Mouse (Mus musculus): ENCODE measurements around the gene Btbd9. TPM values are rescaled to one million over a fixed set of nuclear protein-coding genes. Genes with fewer than 3 reads are reported as not detected.
A peak's percentile ranks its signal among the peaks of the same experiment; 100 is the strongest.

Btbd9 gene
- polyA plus RNA-seq, 1 experiment from 2014 or later = 57.3 TPM

GRCm38 (mm10) chr17:30241720-30242322 is 334.5 kb downstream of the Btbd9 start:
- ATAC-seq (ENCODE audit: borderline replicate concordance, extremely low read depth, low FRiP score, low TSS enrichment) = no peak; the same call in 1 of the 2 replicates
- H3K4me1 ChIP-seq = peaks cover 9% of the 10 kb centered on the region
- H3K27ac ChIP-seq = no peak overlapping the region
- no peaks in the 10 kb centered on the region for H3K27me3 ChIP-seq
- no peaks in the 10 kb centered on the region for H3K36me3 ChIP-seq
- WGBS = 55% methylated on average over 17 of the region's 17 CpGs
- H3K9me3 ChIP-seq = no peaks in the 10 kb centered on the region
- no peak overlapping the region for H3K4me3 ChIP-seq
- no peak overlapping the region for H3K9ac ChIP-seq
- H3K4me2 ChIP-seq = no peak overlapping the region

DNA sequence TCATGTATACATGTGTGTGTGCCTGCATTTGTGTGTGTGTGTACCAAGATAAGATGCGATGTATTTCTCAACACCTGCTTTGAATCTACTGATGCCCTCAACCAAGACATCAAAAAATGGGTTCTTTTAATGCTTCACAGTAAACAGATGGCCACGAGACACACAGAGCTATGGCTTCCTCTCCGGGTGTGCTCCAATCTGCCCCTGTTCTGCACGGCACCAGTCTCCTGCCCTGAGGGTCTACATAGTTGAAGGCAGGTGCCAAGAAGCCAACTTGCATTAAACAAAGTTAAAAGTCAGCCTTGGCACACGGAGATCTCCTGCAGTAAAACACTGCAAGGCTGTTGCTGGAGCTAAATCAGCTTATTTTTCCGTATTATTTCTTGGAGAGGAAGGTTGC is 335.2 kb downstream of the Btbd9 start:
- ATAC-seq (ENCODE audit: borderline replicate concordance, extremely low read depth, low FRiP score, low TSS enrichment) = no peak
- no peaks in the 10 kb centered on the region for H3K36me3 ChIP-seq
- no peak overlapping the region for H3K4me2 ChIP-seq
- no peaks in the 10 kb centered on the region for H3K27me3 ChIP-seq
- no peak overlapping the region for H3K4me3 ChIP-seq
- H3K9me3 ChIP-seq = no peaks in the 10 kb centered on the region
- no peak overlapping the region for H3K27ac ChIP-seq
- WGBS = 73% methylated on average over 6 of the region's 6 CpGs
- no peak overlapping the region for H3K9ac ChIP-seq
- peaks cover 11% of the 10 kb centered on the region for H3K4me1 ChIP-seq

DNA sequence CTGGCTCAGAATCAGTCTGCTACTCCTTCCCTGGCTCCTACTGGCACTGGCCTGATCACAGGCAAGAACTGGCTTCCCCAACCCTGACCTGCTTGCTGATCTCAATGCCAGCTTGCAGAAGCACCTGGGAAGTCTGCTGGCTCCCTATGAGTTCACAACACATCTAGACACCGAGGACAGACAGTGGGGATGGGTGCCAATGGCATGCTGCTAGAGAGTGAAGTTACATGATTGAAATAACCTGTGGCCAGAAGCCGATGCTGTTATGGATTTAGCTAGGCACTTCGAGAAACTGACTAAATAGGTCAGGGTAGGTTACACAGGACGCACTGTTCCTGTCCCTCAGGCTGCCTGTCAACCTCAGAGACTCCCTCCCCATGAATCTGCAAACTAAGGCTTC is 335.6 kb downstream of the Btbd9 start:
- 77% methylated on average over 4 of the region's 4 CpGs for WGBS
- Histone ChIP-seq H3K36me3 (no peaks in the 10 kb centered on the region), H3K27ac (no peak overlapping the region), H3K4me3 (no peak overlapping the region), H3K9ac (no peak overlapping the region), H3K4me2 (no peak overlapping the region), H3K9me3 (no peaks in the 10 kb centered on the region), H3K27me3 (no peaks in the 10 kb centered on the region), H3K4me1 (peaks cover 11% of the 10 kb centered on the region)
- no peak for ATAC-seq (ENCODE audit: borderline replicate concordance, extremely low read depth, low FRiP score, low TSS enrichment)

- no peak for ATAC-seq (ENCODE audit: borderline replicate concordance, extremely low read depth, low FRiP score, low TSS enrichment)
- Histone ChIP-seq H3K4me3 (no peak overlapping the region), H3K9ac (no peak overlapping the region)
Measured at GRCm38 (mm10) chr17:30239458-30239857, 336.8 kb downstream of the Btbd9 start.

DNA sequence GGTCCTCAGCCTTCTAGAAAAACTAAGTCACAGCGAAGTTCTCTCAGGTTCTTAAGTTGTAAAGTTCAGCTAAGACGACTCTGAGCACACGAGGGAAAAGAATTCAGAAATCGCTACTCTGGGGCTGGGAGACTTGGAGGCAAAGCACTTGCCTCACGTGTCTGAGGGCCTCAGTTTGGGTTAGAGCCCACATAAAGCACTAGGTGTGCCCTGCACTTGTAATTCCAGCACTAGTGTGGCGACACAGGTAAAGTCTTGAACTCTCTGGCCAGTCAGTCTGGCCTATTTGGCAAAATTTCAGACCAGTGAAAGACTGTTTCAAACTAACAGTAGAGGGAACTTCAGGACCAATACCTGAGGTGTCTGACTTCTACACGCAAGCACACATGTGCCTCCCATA is 338.7 kb downstream of the Btbd9 start:
- Histone ChIP-seq H3K4me1 (peaks cover 11% of the 10 kb centered on the region), H3K9me3 (no peaks in the 10 kb centered on the region), H3K9ac (no peak overlapping the region), H3K4me2 (no peak overlapping the region), H3K4me3 (no peak overlapping the region), H3K36me3 (no peaks in the 10 kb centered on the region), H3K27ac (no peak overlapping the region), H3K27me3 (no peaks in the 10 kb centered on the region)
- 70% methylated on average over 7 of the region's 7 CpGs for WGBS
- ATAC-seq (ENCODE audit: borderline replicate concordance, extremely low read depth, low FRiP score, low TSS enrichment) = no peak

More at GRCm38 (mm10) chr17:30239458-30239857, 336.8 kb downstream of the Btbd9 start:
- Histone ChIP-seq H3K4me2 (no peak overlapping the region), H3K27ac (peak overlapping the region; percentile 32; the same call in 1 of the 2 replicates), H3K4me1 (peaks cover 11% of the 10 kb centered on the region), H3K36me3 (no peaks in the 10 kb centered on the region), H3K9me3 (no peaks in the 10 kb centered on the region), H3K27me3 (no peaks in the 10 kb centered on the region)
- 67% methylated on average over 5 of the region's 5 CpGs for WGBS

- Histone ChIP-seq H3K36me3 (no peaks in the 10 kb centered on the region), H3K9ac (no peak overlapping the region), H3K27ac (no peak overlapping the region), H3K4me3 (no peak overlapping the region), H3K9me3 (no peaks in the 10 kb centered on the region), H3K27me3 (no peaks in the 10 kb centered on the region), H3K4me1 (0 out of 2 replicates have a peak, but pooled peaks cover 6% of the 10 kb centered on the region), H3K4me2 (no peak overlapping the region)
- ATAC-seq (ENCODE audit: borderline replicate concordance, extremely low read depth, low FRiP score, low TSS enrichment) = no peak
- WGBS = 62% methylated on average over 6 of the region's 6 CpGs
Measured at GRCm38 (mm10) chr17:30236611-30237010, 339.7 kb downstream of the Btbd9 start.

- no peak overlapping the region for H3K27ac ChIP-seq
- no peaks in the 10 kb centered on the region for H3K9me3 ChIP-seq
- H3K9ac ChIP-seq = no peak overlapping the region
- no peak overlapping the region for H3K4me2 ChIP-seq
- H3K4me3 ChIP-seq = no peak overlapping the region
- no peaks in the 10 kb centered on the region for H3K27me3 ChIP-seq
- WGBS = 45% methylated on average over 4 of the region's 4 CpGs
- H3K4me1 ChIP-seq = peaks cover 18% of the 10 kb centered on the region
- ATAC-seq (ENCODE audit: borderline replicate concordance, extremely low read depth, low FRiP score, low TSS enrichment) = no peak
- no peaks in the 10 kb centered on the region for H3K36me3 ChIP-seq
Measured at GRCm38 (mm10) chr17:30235380-30235779, 340.9 kb downstream of the Btbd9 start.

GRCm38 (mm10) chr17:30232698-30233097 is 343.6 kb downstream of the Btbd9 start:
- 59% methylated on average over 4 of the region's 4 CpGs for WGBS
- no peak for ATAC-seq (ENCODE audit: borderline replicate concordance, extremely low read depth, low FRiP score, low TSS enrichment)
- no peak overlapping the region for H3K9ac ChIP-seq
- no peak overlapping the region for H3K4me2 ChIP-seq
- no peaks in the 10 kb centered on the region for H3K27me3 ChIP-seq
- H3K9me3 ChIP-seq = no peaks in the 10 kb centered on the region
- no peak overlapping the region for H3K4me3 ChIP-seq
- peaks cover 32% of the 10 kb centered on the region for H3K4me1 ChIP-seq
- no peak overlapping the region for H3K27ac ChIP-seq
- H3K36me3 ChIP-seq = no peaks in the 10 kb centered on the region

DNA sequence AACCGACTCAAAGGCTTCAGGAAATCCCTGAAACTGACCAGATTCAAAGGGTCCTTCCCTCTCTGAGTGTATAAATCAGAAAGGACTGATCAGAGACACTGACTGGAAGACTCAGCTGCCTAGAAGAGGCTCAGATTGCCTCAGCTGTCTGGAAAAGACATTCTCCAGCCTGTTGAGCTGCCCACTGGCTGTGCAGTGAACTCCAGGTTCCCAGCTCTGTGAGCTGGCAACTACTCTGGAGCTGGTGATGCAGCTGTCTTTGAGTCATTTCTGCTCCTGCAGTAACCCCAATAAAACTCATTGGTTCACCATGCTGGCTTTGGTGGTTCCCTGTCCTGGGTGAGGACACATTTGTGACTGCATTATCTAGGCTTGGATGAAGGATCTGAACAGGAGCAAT is 344.8 kb downstream of the Btbd9 start:
- Histone ChIP-seq H3K9me3 (no peaks in the 10 kb centered on the region), H3K9ac (no peak overlapping the region), H3K4me2 (no peak overlapping the region), H3K27ac (no peak overlapping the region), H3K4me1 (peaks cover 26% of the 10 kb centered on the region), H3K4me3 (no peak overlapping the region), H3K36me3 (no peaks in the 10 kb centered on the region), H3K27me3 (no peaks in the 10 kb centered on the region)
- 73% methylated on average over 1 of the region's 1 CpGs for WGBS
- ATAC-seq (ENCODE audit: borderline replicate concordance, extremely low read depth, low FRiP score, low TSS enrichment) = no peak

DNA sequence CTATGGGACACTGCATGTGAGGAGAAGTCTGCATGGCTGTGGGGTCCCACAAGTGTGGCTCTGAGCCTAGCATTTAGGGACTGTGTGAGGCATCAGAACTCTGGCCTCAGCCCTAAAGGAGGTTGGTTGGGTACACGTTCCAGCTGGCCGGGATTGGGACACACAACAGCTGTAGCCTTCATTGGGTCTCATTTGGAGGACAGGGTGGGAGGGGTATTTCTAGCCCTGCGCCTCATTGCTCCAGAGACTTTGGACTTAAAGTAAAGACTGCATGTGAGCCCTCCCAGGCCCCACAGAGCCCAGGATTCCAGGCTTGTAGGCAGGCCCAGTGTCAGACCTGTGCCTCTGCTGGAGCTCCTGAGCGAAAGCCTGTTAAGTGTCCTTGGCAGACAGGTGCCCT is 345.9 kb downstream of the Btbd9 start:
- Histone ChIP-seq H3K36me3 (no peaks in the 10 kb centered on the region), H3K4me2 (no peak overlapping the region), H3K4me1 (peaks cover 30% of the 10 kb centered on the region), H3K27me3 (no peaks in the 10 kb centered on the region), H3K9me3 (no peaks in the 10 kb centered on the region), H3K9ac (no peak overlapping the region), H3K4me3 (no peak overlapping the region), H3K27ac (0 out of 2 replicates have a peak overlapping the region, but pooled peaks have one; percentile 15)
- 71% methylated on average over 4 of the region's 4 CpGs for WGBS
- peak; percentile 53; the same call in 1 of the 2 replicates for ATAC-seq (ENCODE audit: borderline replicate concordance, extremely low read depth, low FRiP score, low TSS enrichment)

DNA sequence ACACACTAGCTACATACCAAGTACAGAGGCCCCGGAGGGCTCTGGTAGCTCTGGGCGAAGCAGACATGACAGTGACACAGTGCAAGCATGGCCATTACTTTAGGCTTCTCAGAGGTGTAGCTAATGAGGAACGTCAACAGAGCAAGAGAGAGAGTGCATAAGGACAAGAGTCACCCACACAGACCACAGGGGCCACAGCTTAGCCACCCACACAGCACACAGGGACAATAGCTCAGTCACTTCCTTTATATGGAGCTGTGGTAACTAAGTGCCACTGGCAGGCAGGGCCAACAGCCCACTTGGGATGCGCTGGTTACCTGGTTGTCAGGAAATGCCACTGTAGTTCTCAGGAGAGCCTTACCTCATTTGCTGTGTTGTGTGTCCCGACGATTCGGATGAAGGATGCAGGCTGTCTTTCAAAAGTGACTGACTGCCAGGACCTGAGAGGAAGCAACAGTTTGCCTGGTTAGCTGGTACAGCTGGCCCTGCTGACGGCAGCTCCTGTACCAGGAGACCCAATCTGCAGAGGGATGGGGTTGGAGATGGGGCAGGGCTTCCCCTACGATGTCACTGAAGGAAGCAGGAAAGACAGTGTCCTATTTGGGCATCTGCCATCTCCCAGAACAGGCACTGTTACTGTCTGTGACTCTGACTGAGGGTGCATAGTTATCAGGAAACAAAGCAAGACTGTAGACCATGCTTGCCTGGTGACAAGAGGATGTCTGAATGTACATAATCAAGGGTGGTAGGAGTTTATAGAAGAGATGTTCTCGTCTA is 347.7 kb downstream of the Btbd9 start:
- Histone ChIP-seq H3K9ac (no peak overlapping the region), H3K4me3 (no peak overlapping the region), H3K9me3 (no peaks in the 10 kb centered on the region), H3K36me3 (no peaks in the 10 kb centered on the region), H3K27me3 (no peaks in the 10 kb centered on the region), H3K27ac (no peak overlapping the region), H3K4me2 (no peak overlapping the region), H3K4me1 (peaks cover 33% of the 10 kb centered on the region)
- 81% methylated on average over 10 of the region's 10 CpGs for WGBS
- no peak for ATAC-seq (ENCODE audit: borderline replicate concordance, extremely low read depth, low FRiP score, low TSS enrichment)

DNA sequence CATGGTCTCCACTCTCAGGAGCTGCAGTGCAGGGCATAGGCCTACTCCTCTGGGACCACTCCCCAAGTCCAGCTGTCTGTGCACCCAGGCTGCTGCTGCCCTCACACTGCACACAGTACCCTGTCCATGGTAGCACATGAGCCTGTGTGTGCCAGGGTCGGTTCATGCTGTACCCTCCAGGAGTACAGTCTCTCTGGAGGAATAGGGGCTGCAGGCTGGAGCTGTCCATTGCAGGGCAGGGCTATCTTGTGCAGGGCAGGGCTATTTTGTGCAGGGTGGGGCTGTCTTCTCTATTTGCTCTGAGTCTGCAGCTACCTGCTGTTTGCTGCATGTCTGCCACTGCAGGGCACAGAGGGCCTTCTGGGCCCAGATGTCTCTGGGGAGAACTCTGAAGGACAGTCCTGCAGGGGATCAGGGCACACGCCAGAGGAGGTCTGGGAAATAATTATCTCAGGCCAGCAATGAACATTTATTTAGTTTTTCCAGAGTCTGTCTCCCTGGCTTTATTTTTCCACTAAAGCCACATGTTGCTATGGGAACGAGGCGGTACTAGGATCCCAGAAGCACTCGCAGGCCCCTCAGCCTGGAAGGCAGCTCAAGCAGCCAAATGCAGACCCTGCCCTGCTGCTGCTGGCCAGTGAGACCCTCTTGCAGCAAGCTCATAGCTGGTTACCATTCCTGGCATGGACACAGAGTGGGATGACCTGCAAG is 351.1 kb downstream of the Btbd9 start:
- Histone ChIP-seq H3K4me2 (no peak overlapping the region), H3K36me3 (no peaks in the 10 kb centered on the region), H3K27me3 (no peaks in the 10 kb centered on the region), H3K9me3 (no peaks in the 10 kb centered on the region), H3K4me3 (no peak overlapping the region), H3K9ac (no peak overlapping the region), H3K4me1 (peaks cover 19% of the 10 kb centered on the region), H3K27ac (no peak overlapping the region)
- 36% methylated on average over 5 of the region's 5 CpGs for WGBS
- peak; percentile 33; the same call in 1 of the 2 replicates for ATAC-seq (ENCODE audit: borderline replicate concordance, extremely low read depth, low FRiP score, low TSS enrichment)
